Mouse (Mus musculus): ENCODE results near the gene Ralgds. TPM values are rescaled to one million over a fixed set of nuclear protein-coding genes. Genes with fewer than 3 reads are reported as not detected.

The Ralgds gene
- total RNA-seq, 4 experiments from 2014 or later = 105 to 142 (median 118) TPM

DNA sequence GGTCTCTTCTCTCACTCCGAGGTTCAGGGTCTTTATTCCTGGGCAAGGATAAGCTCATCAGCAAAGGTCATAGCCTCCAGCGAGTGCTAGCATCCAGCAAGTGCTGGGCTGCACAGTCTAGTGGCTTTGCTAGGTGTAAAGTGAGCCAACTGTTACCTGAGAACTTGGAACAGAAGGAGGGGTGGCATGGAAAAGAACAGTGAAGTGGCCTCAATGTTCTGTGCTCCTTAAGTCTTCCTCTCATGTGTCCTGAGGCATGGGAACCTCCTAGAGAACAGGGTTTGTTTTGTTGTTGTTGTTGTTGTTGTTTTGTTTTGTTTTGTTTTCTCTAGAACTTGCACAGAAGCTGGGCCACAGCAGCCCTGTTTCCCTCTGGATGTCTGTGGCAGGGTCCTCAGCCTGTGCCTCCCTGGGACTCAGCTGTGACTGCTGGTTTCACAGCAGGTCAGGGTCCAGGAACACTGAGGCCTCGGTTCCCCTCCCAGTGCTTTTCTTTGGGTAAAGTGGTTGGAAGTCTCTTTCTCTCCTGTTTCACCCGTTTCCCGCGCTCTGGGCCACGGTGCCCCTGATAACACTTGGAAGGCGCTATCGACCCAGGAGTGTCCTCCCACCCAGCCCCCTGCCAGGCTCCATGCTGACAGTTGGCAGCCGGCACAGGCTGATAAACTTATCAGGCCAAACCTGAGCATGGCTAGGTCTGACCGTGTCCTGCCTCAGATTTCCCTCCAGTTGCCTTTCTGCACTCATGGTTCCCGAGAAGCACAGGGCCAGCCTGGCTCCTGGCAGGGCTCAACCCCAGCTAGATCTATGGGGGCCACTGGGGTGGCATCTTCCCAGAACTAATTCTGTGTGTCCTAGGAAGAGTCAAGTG, 89.0 kb downstream of the Ralgds start:
- no peak for DNase-seq (ENCODE audit: low spot score in 2 of 2)

Other genes with a start within 250 kb of the Ralgds start
- 10 to 100 TPM; 16.8 to 19.9 (median 19.1) TPM for gene Ppp1r26, start 66.3 kb upstream of the Ralgds start, total RNA-seq (2022)
- gene 1700007K13Rik, start 46.8 kb upstream of the Ralgds start, total RNA-seq (2022) = 1 to 10 TPM; 3.5 to 7.4 (median 4.8) TPM
- gene Mrps2, start 45.1 kb upstream of the Ralgds start, total RNA-seq (2022) = 10 to 100 TPM; 36.4 to 40.2 (median 37.6) TPM
- 1 to 10 TPM; 2.1 to 6.6 (median 3.4) TPM for gene Gbgt1, start 16.2 kb upstream of the Ralgds start, total RNA-seq (2022)
- gene Gm10134, start 7.0 kb upstream of the Ralgds start, total RNA-seq (2022) = 1 to 10 TPM in 3 of 4 experiments, not detected in 1; 1.5 to 4.1 (median 1.7) TPM
- not detected for gene Cel, start 50.3 kb downstream of the Ralgds start, total RNA-seq (2022)
- gene Gtf3c5, start 70.6 kb downstream of the Ralgds start, total RNA-seq (2022) = 10 to 100 TPM; 18.6 to 21.2 (median 19.5) TPM
- gene Gfi1b, start 108.9 kb downstream of the Ralgds start, total RNA-seq (2022) = not detected
- gene Tsc1, start 128.1 kb downstream of the Ralgds start, total RNA-seq (2022) = 10 to 100 TPM; 42.0 to 55.4 (median 49.8) TPM
- 1 to 10 TPM in 2 of 4 experiments, not detected in 2; 1.0 to 1.6 TPM for gene Spaca9, start 186.6 kb downstream of the Ralgds start, total RNA-seq (2022)
- gene Ak8, start 187.0 kb downstream of the Ralgds start, total RNA-seq (2022) = 1 to 10 TPM in 3 of 4 experiments, under 1 TPM in 1; 0.82 to 2.4 (median 1.8) TPM

Data from layer of hippocampus, adult 8-10 months (tissue).